Mouse (Mus musculus) testis, adult 2 months (tissue): ENCODE data around the gene Wdr59. TPM values are rescaled to one million over a fixed set of nuclear protein-coding genes. Genes with fewer than 3 reads are reported as not detected.
A peak's percentile ranks its signal among the peaks of the same experiment; 100 is the strongest.

Experiments used
- H3K27ac ChIP-seq: fragments of 200-500 bp; 2 replicates; pipeline ENCODE4 v1.5.1; 2012; ENCODE audit warnings: low read depth, low read length; ENCODE audit not compliant: control insufficient read depth, insufficient read depth
- H3K27me3 ChIP-seq: fragments of 200-500 bp; 2 replicates; pipeline ENCODE4 v1.6.1; 2012; ENCODE audit warnings: mild to moderate bottlenecking, low read length, moderate library complexity; ENCODE audit not compliant: control insufficient read depth, insufficient read depth
- H3K36me3 ChIP-seq: fragments of 200-500 bp; 2 replicates; pipeline ENCODE4 v1.6.1; 2012; ENCODE audit warnings: mild to moderate bottlenecking, low read length; ENCODE audit not compliant: control insufficient read depth, insufficient read depth
- H3K4me1 ChIP-seq: fragments of 200-500 bp; 2 replicates; pipeline ENCODE4 v1.6.1; 2012; ENCODE audit warnings: low read length; ENCODE audit not compliant: control insufficient read depth, insufficient read depth
- H3K4me3 ChIP-seq: fragments of 200-500 bp; 2 replicates; pipeline ENCODE4 v1.5.1; 2012; ENCODE audit warnings: low read depth, mild to moderate bottlenecking, low read length, moderate library complexity, mixed read lengths; ENCODE audit not compliant: control insufficient read depth
- CTCF ChIP-seq: fragments of 200-500 bp; IDR thresholded peaks from 2 replicates; pipeline ENCODE4 v1.5.1; 2012; ENCODE audit warnings: low read depth, mild to moderate bottlenecking, inconsistent platforms, low read length, moderate library complexity; ENCODE audit not compliant: control insufficient read depth, insufficient read depth, insufficient replicate concordance
- POLR2A ChIP-seq: fragments of 200-500 bp; IDR thresholded peaks from 2 replicates; pipeline ENCODE4 v1.6.1; 2012; ENCODE audit warnings: low read depth, mild to moderate bottlenecking, inconsistent platforms, low read length, moderate library complexity; ENCODE audit not compliant: control insufficient read depth
- polyA plus RNA-seq: library from polyadenylated mRNA; depleted of rRNA; stranded (reverse); fragments of >200 nt; gene quantifications from 2 replicates; pipeline ENCODE4 v1.2.3, GENCODE M21; 2012

Wdr59 gene
- polyA plus RNA-seq, 1 experiment, result 5.4 TPM

DNA sequence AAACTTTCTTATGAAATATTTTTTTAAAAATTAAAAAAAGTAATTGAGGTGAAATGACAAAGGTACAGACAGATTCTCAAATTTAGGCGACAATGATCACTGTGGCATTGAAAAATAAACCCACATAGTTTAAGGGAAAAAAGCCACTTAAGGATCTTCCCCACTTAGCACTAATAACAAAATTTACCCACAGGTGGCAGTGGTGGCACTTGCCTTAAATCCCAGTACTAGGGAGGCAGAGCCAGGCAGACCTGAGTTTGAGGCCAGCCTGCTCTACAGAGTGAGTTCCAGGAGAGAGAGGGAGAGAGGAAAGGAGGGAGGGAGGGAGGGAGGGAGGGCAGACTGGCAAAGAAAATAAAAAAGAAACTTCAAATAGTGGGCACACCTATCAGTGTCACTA lies 56.6 kb downstream of the Wdr59 start:
- Histone ChIP-seq H3K27me3 (no peaks in the 10 kb centered on the region), H3K4me1 (no peaks in the 10 kb centered on the region), H3K36me3 (no peaks in the 10 kb centered on the region), H3K4me3 (no peak overlapping the region), H3K27ac (no peak overlapping the region)
- TF ChIP-seq POLR2A (no peak), CTCF (no peak)

DNA sequence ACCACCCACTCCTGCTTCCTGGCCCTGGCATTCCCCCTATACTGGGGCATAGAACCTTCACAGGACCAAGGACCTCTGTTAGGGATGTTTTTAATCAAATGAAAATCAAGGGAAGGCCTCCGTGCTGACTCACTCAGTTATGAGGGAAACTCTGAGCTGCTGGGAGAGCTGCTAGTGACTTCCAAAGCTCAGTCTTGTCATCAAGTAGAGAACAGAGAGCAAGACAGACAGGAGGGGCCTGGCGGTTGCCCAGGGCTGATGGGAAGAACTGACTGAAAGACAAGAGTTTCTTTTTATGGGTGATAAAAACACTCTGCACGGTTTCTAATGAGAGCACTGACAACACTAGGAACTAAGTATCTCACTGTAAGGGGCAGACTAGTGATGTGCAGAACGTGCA lies 57.4 kb downstream of the Wdr59 start:
- Histone ChIP-seq H3K27ac (no peak overlapping the region), H3K27me3 (no peaks in the 10 kb centered on the region), H3K36me3 (no peaks in the 10 kb centered on the region), H3K4me1 (no peaks in the 10 kb centered on the region), H3K4me3 (no peak overlapping the region)
- TF ChIP-seq CTCF, result no peak
- no peak for TF ChIP-seq POLR2A

DNA sequence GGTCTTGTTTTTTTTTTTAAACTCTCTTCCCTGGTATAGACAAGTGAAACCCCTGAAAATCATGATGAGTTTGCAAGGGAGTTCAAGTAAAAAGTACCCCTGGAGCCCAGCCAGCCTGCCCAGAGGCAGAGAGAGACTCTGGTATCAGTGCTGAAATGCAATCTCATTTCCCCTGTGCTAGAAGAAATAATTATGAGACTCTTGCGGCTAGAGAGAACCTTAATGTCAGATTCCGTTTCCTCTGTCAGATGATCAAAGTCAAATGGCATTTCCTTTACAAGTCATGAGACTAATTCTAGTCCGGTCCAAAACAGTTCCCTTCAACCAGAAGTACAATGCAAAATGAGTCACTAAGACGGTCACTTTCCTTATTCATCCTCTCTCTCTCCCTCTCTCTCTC lies 72.2 kb downstream of the Wdr59 start:
- H3K36me3 ChIP-seq, result no peaks in the 10 kb centered on the region
- no peaks in the 10 kb centered on the region for H3K4me1 ChIP-seq
- no peak overlapping the region for H3K4me3 ChIP-seq
- no peak overlapping the region for H3K27ac ChIP-seq
- TF ChIP-seq POLR2A (no peak), CTCF (no peak)
- H3K27me3 ChIP-seq, result no peaks in the 10 kb centered on the region

DNA sequence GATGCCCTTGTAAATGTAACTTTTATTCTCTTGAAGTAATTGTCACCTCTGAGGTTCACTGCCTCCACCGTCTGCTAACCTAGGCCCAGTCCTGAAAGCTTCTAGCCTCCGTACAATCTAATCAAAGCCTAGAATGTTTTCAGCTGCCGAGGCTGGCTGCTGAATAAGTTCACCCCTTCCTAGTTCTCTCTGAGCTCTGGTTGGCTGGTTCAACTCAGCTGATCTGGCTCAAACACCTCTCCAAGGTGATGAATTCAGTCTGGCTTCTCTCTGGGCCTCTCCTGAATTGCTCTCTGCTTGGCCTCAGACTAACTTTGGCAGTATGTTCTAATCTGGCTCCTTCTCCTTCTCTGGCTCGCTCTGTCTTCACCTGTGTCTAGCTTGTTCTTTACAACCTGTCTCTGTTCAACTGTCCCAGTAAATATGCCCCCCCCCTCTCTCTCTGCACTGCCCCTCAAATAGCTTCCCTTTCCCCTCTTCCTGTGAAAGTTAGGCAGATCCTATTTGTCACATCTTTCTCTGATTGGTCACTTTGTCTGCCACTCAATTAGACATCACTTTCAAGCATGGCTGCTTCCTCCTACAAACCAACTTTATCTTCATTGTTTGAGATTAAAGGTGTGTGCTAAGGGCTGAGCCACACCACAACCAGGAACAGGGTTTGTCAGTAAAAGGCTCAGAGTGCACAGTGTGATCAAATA lies 75.8 kb downstream of the Wdr59 start:
- H3K4me1 ChIP-seq, result no peaks in the 10 kb centered on the region
- no peak overlapping the region for H3K27ac ChIP-seq
- H3K36me3 ChIP-seq, result no peaks in the 10 kb centered on the region
- no peak for TF ChIP-seq POLR2A
- TF ChIP-seq CTCF, result no peak
- H3K27me3 ChIP-seq, result no peaks in the 10 kb centered on the region
- H3K4me3 ChIP-seq, result no peak overlapping the region

DNA sequence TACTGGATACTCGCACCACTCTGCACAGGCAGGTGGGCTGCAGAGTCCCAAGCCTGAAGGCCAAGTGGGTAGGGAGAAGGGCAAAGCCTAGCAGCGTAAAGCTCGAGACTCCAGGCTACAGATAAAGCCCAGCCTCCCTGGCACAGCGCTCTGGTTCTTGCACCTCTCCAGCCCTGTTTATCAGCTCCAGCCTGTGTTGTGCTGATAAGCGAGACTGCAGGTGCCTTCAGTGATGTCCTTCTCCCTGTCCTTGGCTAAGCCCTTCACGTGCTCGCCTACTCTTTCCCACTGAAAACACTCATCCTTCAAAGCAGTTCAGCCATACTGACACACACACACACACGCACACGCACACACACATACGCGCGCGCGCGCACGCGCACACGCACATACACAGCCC lies 76.3 kb downstream of the Wdr59 start:
- Histone ChIP-seq H3K36me3 (no peaks in the 10 kb centered on the region), H3K27ac (no peak overlapping the region), H3K27me3 (no peaks in the 10 kb centered on the region), H3K4me3 (no peak overlapping the region), H3K4me1 (no peaks in the 10 kb centered on the region)
- TF ChIP-seq POLR2A, result no peak
- no peak for TF ChIP-seq CTCF

DNA sequence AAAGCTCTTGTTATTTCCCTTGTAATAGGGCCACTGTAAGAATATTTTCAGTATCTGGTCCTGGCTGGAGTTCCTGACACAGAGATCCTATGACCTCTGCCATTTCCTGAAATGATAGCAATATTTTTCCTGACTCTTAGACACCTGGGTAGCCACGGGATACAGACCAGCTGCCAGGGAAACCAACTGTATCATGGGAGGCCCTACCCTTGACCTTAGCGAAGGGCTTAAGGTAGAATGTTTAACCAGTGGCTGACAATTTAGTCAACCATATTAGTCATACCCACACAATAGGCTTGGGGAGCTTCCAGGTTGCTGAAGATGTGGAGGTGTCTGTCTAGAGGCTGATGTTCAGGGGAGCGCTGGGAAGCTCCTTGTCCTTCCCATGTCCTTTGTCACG lies 77.6 kb downstream of the Wdr59 start:
- no peaks in the 10 kb centered on the region for H3K27me3 ChIP-seq
- no peak overlapping the region for H3K4me3 ChIP-seq
- H3K27ac ChIP-seq, result no peak overlapping the region
- no peak for TF ChIP-seq CTCF
- no peak for TF ChIP-seq POLR2A
- H3K36me3 ChIP-seq, result no peaks in the 10 kb centered on the region
- H3K4me1 ChIP-seq, result no peaks in the 10 kb centered on the region

DNA sequence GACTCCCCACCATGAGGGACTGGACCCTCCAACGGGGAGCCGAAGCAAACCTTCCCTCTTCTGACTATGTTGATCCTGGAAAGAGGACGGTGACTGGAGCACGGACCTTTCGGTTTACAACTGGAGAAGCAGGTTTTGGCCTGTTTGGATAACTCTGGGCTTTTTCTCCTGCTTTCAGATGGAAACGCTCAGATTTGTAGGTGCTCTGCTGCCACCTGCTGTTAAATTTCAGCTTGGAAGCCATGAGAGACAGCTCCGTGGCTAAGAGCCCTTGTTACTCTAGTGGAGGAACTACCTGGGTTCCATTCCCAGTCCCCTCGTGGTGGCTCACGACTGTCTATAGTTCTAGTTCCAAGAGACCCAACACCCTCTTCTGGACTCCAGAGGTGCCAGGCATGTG lies 82.7 kb downstream of the Wdr59 start:
- Histone ChIP-seq H3K4me3 (peak overlapping the region; percentile 50), H3K4me1 (peaks cover 2% of the 10 kb centered on the region; the same call in 1 of the 2 replicates), H3K27me3 (no peaks in the 10 kb centered on the region), H3K27ac (no peak overlapping the region), H3K36me3 (no peaks in the 10 kb centered on the region)
- TF ChIP-seq CTCF, result 0 out of 2 replicates have a peak, but pooled peaks have one; percentile 13
- no peak for TF ChIP-seq POLR2A
